Mouse (Mus musculus) small intestine, adult 2 months (tissue): ENCODE data around the gene Palm.

Experiments
- CTCF ChIP-seq: fragments of 200-500 bp; IDR thresholded peaks from 2 replicates; pipeline ENCODE4 v1.5.1; 2012; ENCODE audit warnings: low read depth, mild to moderate bottlenecking, control low read depth, inconsistent platforms, low read length, moderate library complexity, mixed read lengths; ENCODE audit not compliant: insufficient replicate concordance, insufficient read length; ENCODE audit errors: extremely low read depth
- POLR2A ChIP-seq: fragments of 200-500 bp; IDR thresholded peaks from 2 replicates; pipeline ENCODE4 v1.6.1; 2012; ENCODE audit warnings: low read depth, mild to moderate bottlenecking, control low read depth, inconsistent platforms, low read length, moderate library complexity

GRCm38 (mm10) chr10:79792339-79793040, 882 bp upstream of the Palm start:
- TF ChIP-seq CTCF (no peak), POLR2A (no peak)
